Mouse (Mus musculus) embryonic facial prominence, embryonic 15.5 days (tissue): ENCODE measurements around the gene Gdf5. TPM values are rescaled to one million over a fixed set of nuclear protein-coding genes. Genes with fewer than 3 reads are reported as not detected.

ENCODE experiments used
- ATAC-seq: fragments of 200-750 bp; cut with Nextera tagmentation; 2 replicates; pipeline ENCODE4 v1.8.0; 2017; ENCODE audit warnings: low read depth, moderate TSS enrichment; ENCODE audit not compliant: insufficient number of reproducible peaks, low FRiP score, low TSS enrichment
- H3K27ac ChIP-seq: fragments of 300-500 bp; sonication (generic); replicated peaks from 2 replicates; pipeline ENCODE4 v1.5.1; 2015; ENCODE audit warnings: mild to moderate bottlenecking, inconsistent platforms
- H3K27me3 ChIP-seq: fragments of 300-500 bp; sonication (generic); 2 replicates; pipeline ENCODE4 v1.6.1; 2015; ENCODE audit warnings: inconsistent platforms
- H3K36me3 ChIP-seq: fragments of 300-500 bp; sonication (generic); 2 replicates; pipeline ENCODE4 v1.6.1; 2015; ENCODE audit warnings: mild to moderate bottlenecking, inconsistent platforms
- H3K4me1 ChIP-seq: fragments of 300-500 bp; sonication (generic); 2 replicates; pipeline ENCODE4 v1.6.1; 2015; ENCODE audit warnings: inconsistent platforms
- H3K4me2 ChIP-seq: fragments of 300-500 bp; sonication (generic); replicated peaks from 2 replicates; pipeline ENCODE4 v1.6.1; 2015; ENCODE audit warnings: mild to moderate bottlenecking, inconsistent platforms
- H3K4me3 ChIP-seq: fragments of 300-500 bp; sonication (generic); replicated peaks from 2 replicates; pipeline ENCODE4 v1.5.1; 2015; ENCODE audit warnings: mild to moderate bottlenecking, inconsistent platforms
- H3K9ac ChIP-seq: fragments of 300-500 bp; sonication (generic); 2 replicates; pipeline ENCODE4 v1.6.1; 2015; ENCODE audit warnings: inconsistent platforms
- H3K9me3 ChIP-seq: fragments of 300-500 bp; sonication (generic); replicated peaks from 2 replicates; pipeline ENCODE4 v1.6.1; 2016; ENCODE audit warnings: inconsistent platforms
- WGBS: fragments of 180-500 bp; shearing (Covaris S2); methylation state at CpG from one replicate; pipeline ENCODE4 v1.1.7; 2015; 5-methylcytosine and 5-hydroxymethylcytosine counted together
- polyA plus RNA-seq: library from polyadenylated mRNA; unstranded; fragments of >200 nt; fragmentation: Nextera tagmentation; extraction: Ambion mirVana; gene quantifications from 2 replicates; pipeline ENCODE4 v1.2.1, GENCODE M21; 2015

The Gdf5 gene
- polyA plus RNA-seq, 1 experiment from 2014 or later = 2.2 TPM

DNA sequence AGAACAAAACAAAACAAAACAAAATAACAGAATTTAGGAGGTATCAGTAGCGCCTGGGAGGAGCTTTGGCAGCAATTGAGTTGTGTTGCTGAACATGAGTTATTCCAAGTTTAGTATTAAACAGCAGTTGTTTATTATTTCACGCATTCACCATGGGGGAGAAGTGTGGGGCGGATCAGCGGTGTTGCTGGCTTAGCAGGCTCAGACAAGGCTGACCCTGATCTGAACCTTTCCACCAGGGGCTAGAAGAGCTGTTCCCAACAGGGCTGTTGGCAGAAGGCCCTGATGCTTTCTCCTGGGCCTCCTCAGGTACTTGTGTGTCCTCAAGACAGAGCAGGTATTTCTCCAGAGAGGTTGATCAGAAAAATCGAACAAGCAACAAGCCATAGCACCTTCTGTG, 14.8 kb upstream of the Gdf5 start:
- no peak overlapping the region for H3K27ac ChIP-seq
- no peaks in the 10 kb centered on the region for H3K9me3 ChIP-seq
- ATAC-seq = no peak
- H3K36me3 ChIP-seq = peaks cover 30% of the 10 kb centered on the region
- WGBS = 83% methylated on average over 5 of the region's 5 CpGs
- H3K4me1 ChIP-seq = peaks cover 9% of the 10 kb centered on the region; the same call in 1 of the 2 replicates
- no peak overlapping the region for H3K9ac ChIP-seq
- H3K4me2 ChIP-seq = no peak overlapping the region
- H3K4me3 ChIP-seq = no peak overlapping the region
- no peaks in the 10 kb centered on the region for H3K27me3 ChIP-seq

DNA sequence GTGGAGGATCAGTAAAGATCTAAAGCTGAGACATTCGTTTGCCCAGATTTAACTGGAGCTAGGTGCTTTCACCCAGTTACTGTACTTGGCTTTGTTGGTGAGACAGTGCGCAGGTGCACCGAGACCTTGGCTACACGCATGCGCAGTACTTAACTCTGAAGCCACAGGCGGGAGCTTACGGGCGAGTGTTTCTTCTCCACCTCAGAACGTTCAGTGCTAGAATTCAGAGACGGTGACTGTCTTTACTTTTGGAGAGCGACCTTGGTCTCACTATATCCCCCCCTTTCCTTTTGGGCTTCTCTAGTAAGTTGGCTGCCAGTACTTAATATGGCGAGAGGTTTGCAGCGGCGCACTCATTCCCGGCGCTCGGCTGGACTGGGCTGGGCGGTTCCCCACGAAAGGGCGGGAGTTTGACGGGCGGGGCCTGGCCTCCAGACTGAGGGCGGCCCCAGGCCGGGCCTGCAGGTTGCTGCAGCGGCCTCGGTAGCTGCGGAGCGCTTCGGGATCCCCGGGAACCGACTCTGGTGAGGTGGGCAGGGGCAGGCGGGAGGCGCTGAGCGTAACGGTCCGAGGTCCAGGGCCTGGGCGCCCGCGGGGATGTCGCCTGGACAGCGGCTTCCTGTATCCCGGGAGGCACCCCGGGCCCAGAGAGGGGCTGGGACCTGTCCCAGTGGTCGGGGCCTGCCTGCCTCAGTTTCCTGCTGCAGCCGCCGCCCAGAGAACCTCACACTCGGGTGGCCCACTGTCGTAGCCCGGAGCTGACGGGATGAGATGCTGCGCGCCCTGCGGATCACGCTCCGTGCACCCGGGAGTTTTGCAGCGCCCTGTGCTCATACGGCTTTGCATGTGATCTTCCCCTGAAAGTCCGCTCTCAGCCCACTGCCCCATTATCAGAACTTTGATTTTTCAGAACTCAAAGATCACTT, 11.2 kb upstream of the Gdf5 start, which contains the start of gene Cep250:
Cep250 (plus strand) TSS at position 325 of the 926 bp plus-strand sequence.
- peak; percentile 96 for ATAC-seq
- peak within 1 kb of the TSS; percentile 58 for H3K4me2 ChIP-seq
- H3K36me3 ChIP-seq = no peaks in the 10 kb centered on the region
- under 1% methylated on average over 57 of the region's 59 CpGs for WGBS
- no peaks in the 10 kb centered on the region for H3K27me3 ChIP-seq
- peak within 1 kb of the TSS; percentile 90 for H3K27ac ChIP-seq
- peaks cover 9% of the 10 kb centered on the region; the same call in 1 of the 2 replicates for H3K4me1 ChIP-seq
- H3K4me3 ChIP-seq = peak within 1 kb of the TSS; percentile 93
- H3K9ac ChIP-seq = peak within 1 kb of the TSS; percentile 95
- no peaks in the 10 kb centered on the region for H3K9me3 ChIP-seq

DNA sequence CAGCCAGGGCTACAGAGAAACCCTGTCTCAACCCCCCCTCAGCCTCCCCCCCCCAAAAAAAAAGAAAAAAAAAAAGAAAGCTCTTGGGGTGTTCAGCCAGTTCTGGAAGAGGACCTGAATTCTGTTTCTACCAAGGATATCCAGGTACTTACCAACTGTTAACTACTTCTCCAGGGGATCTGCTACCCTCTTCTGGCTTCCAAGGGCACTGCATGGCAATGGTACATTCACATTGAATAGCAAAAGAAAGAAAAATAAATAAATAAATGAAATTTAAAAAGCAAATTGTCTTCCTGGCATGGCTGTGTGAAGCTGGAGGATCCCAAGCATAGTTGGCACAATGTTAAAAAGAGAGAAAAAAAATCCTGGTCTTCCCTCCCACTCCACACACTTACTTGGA, 6.8 kb upstream of the Gdf5 start:
- H3K27me3 ChIP-seq = no peaks in the 10 kb centered on the region
- H3K36me3 ChIP-seq = no peaks in the 10 kb centered on the region
- H3K9me3 ChIP-seq = no peaks in the 10 kb centered on the region
- no peak overlapping the region for H3K9ac ChIP-seq
- peaks cover 7% of the 10 kb centered on the region for H3K4me1 ChIP-seq
- no peak for ATAC-seq
- no peak overlapping the region for H3K4me3 ChIP-seq
- no peak overlapping the region for H3K27ac ChIP-seq
- no peak overlapping the region for H3K4me2 ChIP-seq

DNA sequence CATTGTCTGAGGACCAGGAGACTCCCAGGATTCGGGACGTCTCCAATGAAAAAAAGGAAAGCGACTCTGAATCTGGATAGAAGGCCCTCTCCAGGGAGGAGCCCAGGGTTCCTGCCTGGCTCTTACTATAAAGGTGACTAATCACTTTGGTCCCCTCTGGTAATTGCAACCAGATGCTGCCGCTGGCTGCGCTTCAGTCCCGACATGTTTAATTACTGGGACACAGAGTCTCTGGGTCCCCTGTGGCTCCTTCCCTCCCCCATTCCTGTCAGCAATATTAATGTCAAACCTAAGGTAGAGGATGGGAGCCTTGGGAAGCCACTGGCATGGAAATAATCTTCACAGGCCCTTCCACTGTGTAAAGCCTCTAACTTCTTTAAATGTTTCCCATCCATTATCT, 4.2 kb upstream of the Gdf5 start:
- Histone ChIP-seq H3K9ac (no peak overlapping the region), H3K27ac (no peak overlapping the region)

DNA sequence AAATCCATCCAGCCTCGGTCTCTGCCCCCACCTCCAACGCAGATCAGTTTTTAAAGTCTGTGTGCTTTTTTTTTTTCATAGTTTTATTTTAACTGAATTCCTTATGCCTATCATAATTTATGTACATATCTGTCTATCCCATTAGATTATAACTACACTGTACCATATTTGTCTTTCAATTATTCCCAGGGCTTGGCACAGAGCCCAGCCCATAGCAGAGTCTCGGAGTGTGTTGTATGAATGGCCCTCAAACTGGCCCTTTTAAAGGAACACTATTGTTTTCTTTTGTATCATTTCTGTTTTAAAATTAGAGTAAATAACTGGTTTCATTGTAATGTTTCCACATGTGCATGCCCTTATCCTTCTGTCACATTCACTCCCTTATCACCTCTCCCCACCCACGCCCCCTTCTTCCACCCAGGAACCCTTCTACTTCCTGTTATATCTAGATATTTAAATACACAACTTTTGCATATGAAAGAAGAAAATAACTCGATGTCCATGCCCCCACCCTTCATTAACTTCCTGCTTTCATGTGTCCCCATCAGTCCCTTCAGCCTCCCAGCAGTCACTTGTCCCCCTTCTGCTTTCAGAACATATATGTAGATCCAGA, 2.3 kb upstream of the Gdf5 start:
- no peak overlapping the region for H3K4me2 ChIP-seq
- peaks cover 2% of the 10 kb centered on the region; the same call in 1 of the 2 replicates for H3K27me3 ChIP-seq
- H3K36me3 ChIP-seq = no peaks in the 10 kb centered on the region
- no peak overlapping the region for H3K27ac ChIP-seq
- H3K9ac ChIP-seq = no peak overlapping the region
- 47% methylated on average over 5 of the region's 5 CpGs for WGBS
- H3K4me3 ChIP-seq = no peak overlapping the region
- peaks cover 37% of the 10 kb centered on the region for H3K4me1 ChIP-seq
- no peaks in the 10 kb centered on the region for H3K9me3 ChIP-seq
- no peak for ATAC-seq

More for the DNA sequence above, 4.2 kb upstream of the Gdf5 start:
- no peak overlapping the region for H3K4me2 ChIP-seq
- H3K36me3 ChIP-seq = no peaks in the 10 kb centered on the region
- no peak for ATAC-seq
- no peaks in the 10 kb centered on the region for H3K9me3 ChIP-seq
- no peak overlapping the region for H3K4me3 ChIP-seq
- peaks cover 24% of the 10 kb centered on the region for H3K4me1 ChIP-seq
- WGBS = 8% methylated on average over 6 of the region's 6 CpGs
- no peaks in the 10 kb centered on the region; the same call in 1 of the 2 replicates for H3K27me3 ChIP-seq

DNA sequence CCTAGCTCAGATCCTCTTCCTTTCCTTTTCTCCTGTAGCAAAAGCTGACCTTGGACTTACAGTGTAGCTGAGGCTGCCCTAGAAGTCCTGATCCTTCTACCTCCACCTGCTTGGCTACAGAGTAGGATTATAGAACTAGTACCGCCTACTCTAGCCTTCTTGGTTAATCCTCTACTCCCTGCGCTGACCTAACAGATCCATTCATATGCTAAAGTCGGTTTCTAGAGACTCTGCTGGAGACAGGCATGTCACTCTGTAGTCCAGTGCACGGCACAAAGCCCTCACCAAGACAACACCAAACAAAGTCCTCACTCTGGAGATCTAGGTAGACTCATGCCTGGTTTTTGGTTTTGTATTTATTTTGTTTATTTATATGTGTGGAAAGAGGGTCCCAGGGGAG, 1.3 kb upstream of the Gdf5 start:
- H3K9ac ChIP-seq = no peak overlapping the region
- ATAC-seq = no peak

DNA sequence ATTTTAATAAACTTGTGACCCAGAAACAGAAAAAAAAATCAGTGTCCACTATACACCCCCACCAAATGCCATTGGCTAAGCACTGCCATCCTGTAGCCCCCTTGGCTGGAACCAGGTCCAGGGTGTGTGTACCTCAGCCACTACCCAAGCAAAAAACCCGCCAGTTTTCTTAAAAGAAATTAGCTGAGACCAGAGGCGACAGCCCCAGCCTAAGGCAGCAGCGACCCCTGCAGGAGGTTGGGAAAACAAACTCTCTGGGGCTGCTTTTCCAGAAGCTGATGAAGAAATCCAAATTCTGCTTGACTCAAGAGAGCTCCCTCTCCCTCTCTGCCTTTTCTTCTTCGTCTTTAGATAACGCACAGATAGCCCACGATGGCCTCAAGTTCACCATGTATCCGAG, 902 bp upstream of the Gdf5 start:
- no peaks in the 10 kb centered on the region for H3K9me3 ChIP-seq
- no peak overlapping the region for H3K4me3 ChIP-seq
- ATAC-seq = no peak
- H3K4me1 ChIP-seq = peaks cover 43% of the 10 kb centered on the region
- 4% methylated on average over 7 of the region's 7 CpGs for WGBS
- H3K27me3 ChIP-seq = peaks cover 2% of the 10 kb centered on the region; the same call in 1 of the 2 replicates
- H3K9ac ChIP-seq = no peak overlapping the region
- H3K4me2 ChIP-seq = no peak overlapping the region
- H3K36me3 ChIP-seq = no peaks in the 10 kb centered on the region
- no peak overlapping the region for H3K27ac ChIP-seq

More for the DNA sequence above, 1.3 kb upstream of the Gdf5 start:
- Histone ChIP-seq H3K9me3 (no peaks in the 10 kb centered on the region), H3K4me3 (no peak overlapping the region), H3K27me3 (peaks cover 2% of the 10 kb centered on the region; the same call in 1 of the 2 replicates), H3K36me3 (no peaks in the 10 kb centered on the region), H3K4me2 (no peak overlapping the region), H3K27ac (no peak overlapping the region), H3K4me1 (peaks cover 43% of the 10 kb centered on the region)
- WGBS = 22% methylated on average over 4 of the region's 4 CpGs

DNA sequence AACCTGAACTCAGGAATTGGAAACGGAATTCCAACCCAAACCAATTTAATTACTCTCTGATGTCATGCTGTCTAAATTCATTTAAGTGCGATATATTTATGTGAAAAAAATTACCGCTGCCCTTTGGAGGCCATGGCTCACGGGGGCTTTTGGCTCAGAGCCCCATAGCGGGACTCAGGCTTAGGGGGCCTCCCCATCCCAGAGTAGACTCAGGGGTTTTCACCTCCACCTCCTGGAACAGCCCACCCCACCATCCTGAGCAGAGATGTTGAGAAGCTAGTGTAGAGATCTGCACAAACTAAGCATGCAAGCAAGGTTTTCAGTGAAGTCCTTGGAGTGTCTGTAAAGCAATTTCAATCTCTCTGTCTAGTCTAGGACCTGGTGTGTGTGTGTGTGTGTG, 413 bp upstream of the Gdf5 start:
- Histone ChIP-seq H3K27me3 (peaks cover 2% of the 10 kb centered on the region; the same call in 1 of the 2 replicates), H3K4me2 (peak overlapping the region; percentile 32; the same call in 1 of the 2 replicates), H3K4me1 (peaks cover 43% of the 10 kb centered on the region), H3K27ac (no peak overlapping the region), H3K36me3 (no peaks in the 10 kb centered on the region), H3K9ac (no peak overlapping the region), H3K4me3 (no peak overlapping the region), H3K9me3 (no peaks in the 10 kb centered on the region)
- ATAC-seq = no peak
- 23% methylated on average over 5 of the region's 5 CpGs for WGBS

DNA sequence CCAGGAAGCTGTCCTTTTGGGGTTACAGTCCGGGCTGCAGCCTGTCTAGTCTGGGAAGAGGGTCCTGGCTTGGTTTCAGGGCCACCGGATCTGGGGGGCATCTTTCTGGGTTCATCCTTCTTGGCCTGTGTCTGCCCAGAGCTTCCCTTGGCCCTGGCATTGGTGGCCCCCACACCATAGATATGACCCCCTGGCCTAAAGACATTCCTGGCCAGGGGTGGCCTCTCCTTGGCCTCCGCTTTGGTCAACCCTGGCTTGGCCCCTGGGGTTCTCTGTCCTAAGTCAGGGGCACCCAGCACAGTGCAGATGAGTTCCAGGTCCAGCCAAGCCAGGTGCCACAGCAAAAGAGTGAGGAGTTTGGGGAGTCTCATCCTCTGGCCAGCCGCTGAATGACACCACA, 482 bp downstream of the Gdf5 start:
- Histone ChIP-seq H3K4me1 (peaks cover 50% of the 10 kb centered on the region), H3K36me3 (no peaks in the 10 kb centered on the region), H3K4me2 (peak overlapping the region; percentile 32), H3K27me3 (peaks cover 2% of the 10 kb centered on the region; the same call in 1 of the 2 replicates), H3K4me3 (peak overlapping the region; percentile 3; the same call in 1 of the 2 replicates), H3K9ac (no peak overlapping the region), H3K9me3 (no peaks in the 10 kb centered on the region), H3K27ac (0 out of 2 replicates have a peak overlapping the region, but pooled peaks have one; percentile 6)
- 80% methylated on average over 4 of the region's 4 CpGs for WGBS
- ATAC-seq = no peak

DNA sequence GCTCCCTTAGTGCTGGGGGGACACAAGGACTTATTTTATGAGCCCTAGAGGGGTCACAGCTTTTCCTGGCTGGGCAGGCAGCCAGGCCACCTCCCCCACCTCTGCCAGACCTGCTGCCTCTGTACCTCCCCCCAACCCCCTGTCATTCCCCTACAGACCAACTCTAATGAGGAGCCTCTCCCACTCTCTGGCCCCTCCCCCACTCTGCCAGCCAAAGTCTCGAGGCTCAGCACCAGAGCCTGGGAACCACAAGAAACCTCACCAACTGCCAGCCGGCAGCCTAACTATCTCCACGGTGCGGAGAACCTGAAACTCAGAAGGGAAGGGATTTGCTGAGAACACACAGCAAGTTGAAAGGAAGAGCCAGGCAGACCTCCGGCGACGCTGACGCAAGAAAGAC, 1.7 kb downstream of the Gdf5 start:
- H3K27ac ChIP-seq = no peak overlapping the region
- H3K36me3 ChIP-seq = no peaks in the 10 kb centered on the region
- peaks cover 43% of the 10 kb centered on the region for H3K4me1 ChIP-seq
- no peak overlapping the region for H3K9ac ChIP-seq
- peak overlapping the region; percentile 21; the same call in 1 of the 2 replicates for H3K4me2 ChIP-seq
- 2% methylated on average over 8 of the region's 8 CpGs for WGBS
- peaks cover 2% of the 10 kb centered on the region; the same call in 1 of the 2 replicates for H3K27me3 ChIP-seq
- no peaks in the 10 kb centered on the region for H3K9me3 ChIP-seq
- H3K4me3 ChIP-seq = 0 out of 2 replicates have a peak overlapping the region, but pooled peaks have one; percentile 7
- no peak for ATAC-seq

DNA sequence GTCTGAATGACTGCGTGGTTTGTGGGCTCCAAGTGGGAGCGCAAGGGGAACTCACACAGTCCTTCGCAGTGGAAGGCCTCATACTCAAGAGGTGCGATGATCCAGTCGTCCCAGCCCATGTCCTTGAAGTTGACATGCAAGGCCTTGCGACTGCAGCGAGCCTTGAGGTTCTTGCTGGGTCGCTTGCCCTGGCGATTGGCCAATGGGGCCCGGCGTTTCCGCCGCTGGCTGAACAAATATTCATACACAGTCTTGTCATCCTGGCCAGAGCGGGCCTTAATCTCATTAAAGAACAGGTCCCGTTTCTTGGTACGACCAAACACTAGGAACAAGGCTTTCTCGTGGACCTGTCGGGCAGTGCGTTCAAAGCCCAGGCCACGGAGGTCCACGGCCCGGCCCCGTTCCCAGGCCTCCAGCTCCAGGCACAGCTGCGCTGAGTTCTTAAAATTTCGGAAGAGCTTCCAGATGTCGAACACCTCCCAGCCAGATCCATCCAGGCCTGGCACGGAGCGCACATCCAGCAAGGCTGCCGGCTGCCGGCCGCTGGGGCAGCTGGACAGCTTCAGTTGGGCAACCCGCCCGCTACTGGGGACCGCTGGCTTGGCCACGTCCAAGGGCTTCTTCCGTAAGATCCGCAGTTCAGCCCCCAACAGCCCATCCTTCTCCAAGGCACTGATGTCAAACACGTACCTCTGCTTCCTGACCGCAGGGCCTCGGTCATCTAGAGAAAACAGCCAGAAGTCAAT, 3.3 kb downstream of the Gdf5 start:
- ATAC-seq = no peak
- no peak overlapping the region for H3K4me2 ChIP-seq
- peaks cover 2% of the 10 kb centered on the region; the same call in 1 of the 2 replicates for H3K27me3 ChIP-seq
- H3K36me3 ChIP-seq = no peaks in the 10 kb centered on the region
- H3K27ac ChIP-seq = no peak overlapping the region
- H3K4me3 ChIP-seq = no peak overlapping the region
- 79% methylated on average over 40 of the region's 40 CpGs for WGBS
- H3K9me3 ChIP-seq = no peaks in the 10 kb centered on the region
- peaks cover 43% of the 10 kb centered on the region for H3K4me1 ChIP-seq
- no peak overlapping the region for H3K9ac ChIP-seq
